Mouse (Mus musculus) subcutaneous adipose tissue, adult 2 months (tissue): ENCODE data around the gene Acot1. TPM values are rescaled to one million over a fixed set of nuclear protein-coding genes. Genes with fewer than 3 reads are reported as not detected.

Source experiments
- polyA plus RNA-seq: library from polyadenylated mRNA; depleted of rRNA; stranded (reverse); fragments of >200 nt; gene quantifications from 2 replicates; pipeline ENCODE4 v1.2.3, GENCODE M21; 2012; ENCODE audit warnings: low replicate concordance; rRNA removed

Gene Acot1
- polyA plus RNA-seq = 0.85 and 18.0 TPM in 2 replicates

DNA sequence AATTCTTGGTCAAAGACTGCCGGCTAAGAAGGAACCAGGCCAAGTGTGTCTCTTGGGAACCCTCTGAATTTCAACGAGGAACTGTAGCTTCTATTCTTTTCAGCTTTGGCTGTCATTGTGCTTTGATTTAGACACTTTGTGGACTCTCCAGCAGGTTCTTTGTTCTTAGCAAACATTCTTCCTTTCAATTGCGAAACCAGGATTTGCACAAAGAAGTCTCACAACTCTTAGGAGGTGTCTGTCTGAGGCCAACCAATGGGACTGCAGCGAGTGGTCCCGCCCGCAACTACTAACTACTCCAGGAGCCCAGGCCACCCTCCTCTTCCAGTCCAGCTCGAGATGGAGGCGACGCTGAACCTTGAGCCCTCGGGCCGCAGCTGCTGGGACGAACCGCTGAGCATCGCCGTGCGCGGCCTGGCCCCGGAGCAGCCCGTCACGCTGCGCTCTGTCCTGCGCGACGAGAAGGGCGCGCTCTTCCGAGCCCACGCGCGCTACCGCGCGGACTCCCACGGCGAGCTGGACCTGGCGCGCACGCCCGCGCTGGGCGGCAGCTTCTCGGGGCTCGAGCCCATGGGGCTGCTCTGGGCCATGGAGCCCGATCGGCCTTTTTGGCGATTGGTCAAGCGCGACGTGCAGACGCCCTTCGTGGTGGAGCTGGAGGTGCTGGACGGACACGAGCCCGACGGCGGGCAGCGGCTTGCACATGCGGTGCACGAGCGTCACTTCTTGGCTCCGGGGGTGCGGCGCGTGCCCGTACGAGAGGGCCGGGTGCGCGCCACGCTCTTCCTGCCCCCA is at the start of gene Acot1:
Gene Acot1, plus strand, starts transcription at position 320 of the 795 bp plus-strand sequence.

DNA sequence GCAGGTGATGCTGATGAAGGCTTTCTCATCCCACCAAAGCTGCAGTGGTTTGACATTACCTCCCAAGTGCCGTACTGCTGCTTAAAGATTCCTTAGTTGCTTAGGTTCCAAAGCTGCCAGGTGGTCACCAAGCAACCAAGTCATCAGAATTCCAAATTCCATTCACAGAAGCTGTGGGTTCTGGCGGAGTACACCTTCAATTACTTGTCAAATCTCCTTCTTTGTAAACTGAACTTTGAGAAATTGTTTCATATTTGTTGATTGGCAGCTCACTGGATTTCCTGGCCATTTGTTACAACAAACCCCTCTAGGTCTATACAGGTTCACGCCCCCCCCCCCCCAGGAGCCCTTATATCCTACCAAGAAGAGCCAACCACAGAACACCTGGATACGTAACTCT is 24.5 kb upstream of the Acot1 start, which contains the start of gene Heatr4:
Gene Heatr4, minus strand, starts transcription at position 101 of the 400 bp plus-strand sequence.

GRCm38 (mm10) chr12:83987583-83988441 is 21.5 kb upstream of the Acot1 start, which contains the start of gene Acot2:
TSS of gene Acot2 (plus strand) at chr12:83987861.

DNA sequence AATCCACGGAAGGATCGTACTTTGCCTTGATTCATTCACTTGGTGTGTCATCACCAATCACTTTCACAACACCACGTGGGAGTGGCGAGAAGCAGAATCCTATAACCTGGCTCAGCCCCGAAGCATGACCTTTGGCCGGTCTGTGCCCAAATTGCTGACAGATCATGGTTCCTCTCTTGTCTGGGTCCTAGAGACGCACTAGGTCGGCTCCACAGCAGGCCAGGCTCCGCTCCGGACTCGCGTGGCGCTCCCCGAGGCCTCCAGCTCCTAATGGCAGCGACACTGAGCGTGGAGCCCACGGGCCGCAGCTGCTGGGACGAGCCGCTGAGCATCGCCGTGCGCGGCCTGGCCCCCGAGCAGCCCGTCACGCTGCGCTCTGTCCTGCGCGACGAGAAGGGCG is 29.0 kb downstream of the Acot1 start, which contains the start of gene Acot4:
Gene Acot4, plus strand, starts transcription at position 139 of the 400 bp plus-strand sequence.

DNA sequence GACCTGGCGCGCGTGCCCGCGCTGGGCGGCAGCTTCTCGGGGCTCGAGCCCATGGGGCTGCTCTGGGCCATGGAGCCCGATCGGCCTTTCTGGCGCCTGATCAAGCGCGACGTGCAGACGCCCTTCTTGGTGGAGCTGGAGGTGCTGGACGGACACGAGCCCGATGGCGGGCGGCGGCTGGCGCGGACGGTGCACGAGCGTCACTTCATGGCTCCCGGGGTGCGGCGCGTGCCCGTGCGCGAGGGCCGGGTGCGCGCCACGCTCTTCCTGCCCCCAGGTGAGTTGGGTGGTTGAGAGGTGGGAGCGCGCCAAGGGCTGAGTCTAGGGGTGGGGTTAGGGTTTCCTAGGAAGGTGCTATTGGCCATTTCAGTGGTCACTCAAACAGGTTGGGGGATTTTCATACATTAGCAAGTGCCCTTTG is 29.4 kb downstream of the Acot1 start, which contains the start of gene Gm49366:
Gene Gm49366, plus strand, starts transcription at position 245 of the 421 bp plus-strand sequence.

GRCm38 (mm10) chr12:84051937-84052474 is 42.7 kb downstream of the Acot1 start, which contains the start of gene Acot3:
TSS of gene Acot3 (plus strand) at chr12:84052144.

Other genes with a start within 250 kb of the Acot1 start
- gene Papln, start 245.9 kb upstream of the Acot1 start, polyA plus RNA-seq = 10.0 and 10.4 TPM in 2 replicates
- 53.2 and 55.1 TPM in 2 replicates for gene Numb, start 87.6 kb upstream of the Acot1 start, polyA plus RNA-seq
- 3.5 and 13.8 TPM in 2 replicates for gene Riox1, start 58.9 kb upstream of the Acot1 start, polyA plus RNA-seq
- gene Heatr4, start 24.6 kb upstream of the Acot1 start, polyA plus RNA-seq = not detected in 2 replicates
- gene Acot2, start 21.6 kb upstream of the Acot1 start, polyA plus RNA-seq = 20.8 and 22.5 TPM in 2 replicates
- gene Acot4, start 28.9 kb downstream of the Acot1 start, polyA plus RNA-seq = 1.8 and 3.2 TPM in 2 replicates
- gene Gm49366, start 29.4 kb downstream of the Acot1 start, polyA plus RNA-seq = not detected in 2 replicates
- not detected in 2 replicates for gene Acot3, start 42.7 kb downstream of the Acot1 start, polyA plus RNA-seq
- 0.08 TPM in 1 of 2 replicates, not detected in the other for gene Acot5, start 59.8 kb downstream of the Acot1 start, polyA plus RNA-seq
- 2.9 and 6.7 TPM in 2 replicates for gene Acot6, start 91.2 kb downstream of the Acot1 start, polyA plus RNA-seq
- gene Dnal1, start 104.9 kb downstream of the Acot1 start, polyA plus RNA-seq = 2.8 and 6.8 TPM in 2 replicates
- gene Pnma1, start 139.0 kb downstream of the Acot1 start, polyA plus RNA-seq = 0.11 and 0.12 TPM in 2 replicates
- gene Elmsan1, start 209.4 kb downstream of the Acot1 start, polyA plus RNA-seq = 13.8 and 20.7 TPM in 2 replicates